Mouse (Mus musculus) ES-E14 (cell line): Measurements from ENCODE around the gene Myl7. TPM values are rescaled to one million over a fixed set of nuclear protein-coding genes. Genes with fewer than 3 reads are reported as not detected.

Experiments used
- DNase-seq: peaks from one replicate; pipeline ENCODE4 v3.0.0-alpha.2; 2013; ENCODE audit warnings: low read depth, low spot score
- H3K27ac ChIP-seq: 2 replicates; pipeline ENCODE4 v1.5.1; 2012; ENCODE audit warnings: low read depth, mild to moderate bottlenecking, low read length, moderate library complexity, mixed read lengths; ENCODE audit not compliant: poor library complexity, insufficient read depth, severe bottlenecking
- H3K36me3 ChIP-seq: 2 replicates; pipeline ENCODE4 v1.6.1; 2012; ENCODE audit warnings: mild to moderate bottlenecking, low read length, moderate library complexity, mixed read lengths; ENCODE audit not compliant: control insufficient read depth, poor library complexity, insufficient read depth, severe bottlenecking
- H3K4me1 ChIP-seq, 2 experiments: fragments of 150-350 bp in 1 of 2; sonication (generic) in 1 of 2; 2 replicates each; pipeline ENCODE4 v1.6.1; 2012; ENCODE audit warnings: low read length in 2 of 2, mild to moderate bottlenecking in 1 of 2, mixed read lengths in 1 of 2; ENCODE audit not compliant: control insufficient read depth in 2 of 2, insufficient read depth in 2 of 2, poor library complexity in 1 of 2
- H3K4me3 ChIP-seq, 2 experiments: fragments of 150-350 bp in 1 of 2; sonication (generic) in 1 of 2; 2 replicates each; pipeline ENCODE4 v1.5.1; 2012; ENCODE audit warnings: low read length in 2 of 2, low read depth in 1 of 2, mild to moderate bottlenecking in 1 of 2, mixed read lengths in 1 of 2; ENCODE audit not compliant: insufficient read depth in 1 of 2, poor library complexity in 1 of 2, severe bottlenecking in 1 of 2
- H3K9ac ChIP-seq: 2 replicates; pipeline ENCODE4 v1.6.1; 2012; ENCODE audit warnings: low read depth, mild to moderate bottlenecking, low read length, mixed read lengths; ENCODE audit not compliant: poor library complexity, insufficient read depth, severe bottlenecking
- H3K9me3 ChIP-seq: fragments of 150-350 bp; sonication (generic); 2 replicates; pipeline ENCODE4 v1.6.1; 2012; ENCODE audit warnings: low read depth, mild to moderate bottlenecking, low read length; ENCODE audit not compliant: control insufficient read depth, insufficient read depth
- CHD2 ChIP-seq: IDR thresholded peaks from 2 replicates; pipeline ENCODE4 v1.6.1; 2014; ENCODE audit warnings: mild to moderate bottlenecking, low read depth, low read length, inconsistent platforms
- HCFC1 ChIP-seq: IDR thresholded peaks from 2 replicates; pipeline ENCODE4 v1.6.1; 2012; ENCODE audit warnings: low read length, inconsistent platforms, borderline replicate concordance; ENCODE audit not compliant: insufficient read depth
- MAFK ChIP-seq: IDR thresholded peaks from 2 replicates; pipeline ENCODE4 v1.6.1; 2014; ENCODE audit warnings: mild to moderate bottlenecking, low read depth, low read length, inconsistent platforms; ENCODE audit not compliant: insufficient read depth
- ZC3H11A ChIP-seq: IDR thresholded peaks from 2 replicates; pipeline ENCODE4 v1.6.1; 2012; ENCODE audit warnings: low read depth, mild to moderate bottlenecking, inconsistent platforms, low read length, borderline replicate concordance
- ZNF384 ChIP-seq: IDR thresholded peaks from 2 replicates; pipeline ENCODE4 v1.6.1; 2012; ENCODE audit warnings: low read depth, low read length, inconsistent platforms
- in situ Hi-C, 2 experiments: fragments of 600-800 bp; cut with MboI; formaldehyde crosslinking; loops; one replicate each; pipeline ENCODE4 v1.15.1; 2025; ENCODE audit warnings: low sequenced_read_pairs in 2 of 2, inconsistent platforms in 1 of 2; ENCODE audit not compliant: unreplicated experiment in 2 of 2
- total RNA-seq: library from RNA; depleted of rRNA; stranded (reverse); fragments of 300-350 nt; gene quantifications from 2 replicates; pipeline ENCODE4 v1.2.3, GENCODE M21; 2012

The Myl7 gene
- total RNA-seq, 1 experiment: 10.4 TPM

DNA sequence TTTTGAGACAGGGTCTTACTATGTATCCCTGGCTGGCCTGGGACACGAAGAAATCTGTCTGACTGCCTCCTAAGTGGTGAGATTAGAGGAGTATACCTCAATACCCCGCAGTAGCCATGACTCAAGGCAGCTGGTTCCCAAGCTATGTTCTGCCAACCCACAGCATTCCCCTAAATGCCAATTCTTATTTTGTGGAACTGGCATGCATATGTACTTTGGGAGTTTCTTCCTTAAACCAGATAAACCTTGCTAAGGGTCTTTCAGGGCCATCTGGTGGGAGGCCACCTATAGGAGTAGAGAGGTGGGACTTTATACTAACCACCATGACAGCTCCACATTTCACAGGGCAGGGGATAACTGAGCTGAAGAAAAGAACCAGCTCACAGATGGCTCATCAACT lies 5.3 kb upstream of the Myl7 start:
- TF ChIP-seq HCFC1: no peak
- no peak for TF ChIP-seq ZNF384
- no peak for TF ChIP-seq MAFK
- TF ChIP-seq CHD2: no peak
- TF ChIP-seq ZC3H11A: no peak
- no peaks in the 10 kb centered on the region for H3K9me3 ChIP-seq
- H3K27ac ChIP-seq: no peak overlapping the region
- no peak overlapping the region for H3K9ac ChIP-seq
- peaks cover 2 to 21% of the 10 kb centered on the region in 2 experiments; a peak in 2 of 4 replicates for H3K4me1 ChIP-seq
- H3K4me3 ChIP-seq: no peak overlapping the region
- H3K36me3 ChIP-seq: no peaks in the 10 kb centered on the region
- in situ Hi-C loops: no loop called here
- no peak for DNase-seq

DNA sequence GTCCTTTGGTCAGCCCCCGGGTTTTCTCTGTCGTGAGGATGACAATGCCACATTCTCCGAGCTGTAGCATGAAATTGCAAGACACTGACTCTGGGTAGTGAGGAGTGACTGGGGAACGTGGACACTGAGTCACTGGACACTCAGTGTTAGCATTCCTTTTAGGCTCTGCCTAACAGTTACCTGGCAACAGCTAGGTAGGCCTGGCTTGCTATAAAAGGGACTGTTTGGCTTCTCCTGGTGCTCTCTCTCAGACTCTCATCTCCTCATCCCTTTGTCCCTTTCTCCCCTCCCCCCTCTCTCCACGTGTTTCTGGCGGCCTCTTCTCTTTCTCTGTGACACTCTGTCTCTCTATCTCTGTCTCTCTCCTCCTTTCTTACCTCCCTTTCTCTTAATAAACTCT lies 3.8 kb upstream of the Myl7 start:
- Histone ChIP-seq H3K9ac (no peak overlapping the region), H3K4me3 (no peak overlapping the region), H3K4me1 (peaks cover 5 to 34% of the 10 kb centered on the region in 2 experiments; a peak in 3 of 4 replicates), H3K27ac (no peak overlapping the region), H3K36me3 (no peaks in the 10 kb centered on the region), H3K9me3 (no peaks in the 10 kb centered on the region)
- no peak for DNase-seq
- TF ChIP-seq ZC3H11A (no peak), MAFK (no peak), ZNF384 (no peak), HCFC1 (no peak), CHD2 (no peak)
- in situ Hi-C loops: no loop called here

DNA sequence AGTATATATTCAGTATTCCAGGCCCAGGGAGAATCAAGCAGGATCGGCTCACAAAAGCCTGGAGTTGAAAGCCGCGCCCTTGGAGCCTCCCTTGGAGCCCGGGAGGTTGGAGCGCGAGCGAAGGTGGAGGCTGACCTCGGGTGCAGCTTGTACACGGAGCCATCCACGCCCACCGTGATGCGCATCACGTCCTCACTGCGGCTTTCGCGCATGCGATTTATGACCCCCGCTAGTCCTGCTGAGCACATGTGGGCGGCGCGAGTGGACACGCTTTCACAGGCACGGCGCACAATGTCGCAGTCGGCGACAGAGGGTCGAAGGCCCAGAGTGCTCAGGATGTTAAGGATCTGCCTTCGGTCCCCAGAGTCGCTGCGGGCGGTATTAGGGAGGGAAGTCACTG lies 3.4 kb upstream of the Myl7 start:
- Histone ChIP-seq H3K27ac (no peak overlapping the region), H3K36me3 (no peaks in the 10 kb centered on the region), H3K9me3 (no peaks in the 10 kb centered on the region), H3K4me3 (peak overlapping the region; percentile 11 to 41; a peak in 3 of 4 replicates), H3K9ac (no peak overlapping the region), H3K4me1 (peaks cover 5 to 36% of the 10 kb centered on the region in 2 experiments; a peak in 3 of 4 replicates)
- TF ChIP-seq CHD2 (no peak), ZNF384 (no peak), ZC3H11A (no peak), HCFC1 (no peak), MAFK (no peak)
- DNase-seq: no peak
- in situ Hi-C loops: no loop called here

DNA sequence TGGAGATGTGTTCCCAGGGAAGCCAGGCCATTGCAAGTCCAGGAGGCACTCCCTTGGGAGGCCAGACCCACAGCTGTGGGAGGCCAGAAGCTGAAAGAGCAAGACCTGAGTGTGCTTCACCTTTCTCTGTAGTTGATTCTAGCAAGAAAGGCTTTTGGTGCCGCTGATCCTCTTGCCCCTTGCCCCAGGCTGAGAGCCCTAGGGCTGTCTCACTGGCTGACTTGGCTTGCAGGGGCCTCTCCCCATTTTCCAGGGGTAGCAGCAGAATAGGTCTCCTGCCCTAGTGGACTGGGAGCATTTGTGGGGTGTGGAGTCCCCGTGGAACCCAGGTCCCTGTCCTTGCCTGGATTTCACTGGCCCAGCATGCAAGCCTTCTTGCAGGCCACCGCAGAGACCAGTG lies 2.7 kb upstream of the Myl7 start:
- Histone ChIP-seq H3K36me3 (no peaks in the 10 kb centered on the region), H3K27ac (no peak overlapping the region), H3K9me3 (no peaks in the 10 kb centered on the region), H3K4me1 (peaks cover 5 to 40% of the 10 kb centered on the region in 2 experiments; a peak in 3 of 4 replicates), H3K4me3 (peak overlapping the region; percentile 11 to 41; a peak in 2 of 4 replicates), H3K9ac (no peak overlapping the region)
- TF ChIP-seq HCFC1 (no peak), CHD2 (no peak), MAFK (no peak), ZNF384 (no peak), ZC3H11A (no peak)
- no peak for DNase-seq
- in situ Hi-C loops: no loop called here

DNA sequence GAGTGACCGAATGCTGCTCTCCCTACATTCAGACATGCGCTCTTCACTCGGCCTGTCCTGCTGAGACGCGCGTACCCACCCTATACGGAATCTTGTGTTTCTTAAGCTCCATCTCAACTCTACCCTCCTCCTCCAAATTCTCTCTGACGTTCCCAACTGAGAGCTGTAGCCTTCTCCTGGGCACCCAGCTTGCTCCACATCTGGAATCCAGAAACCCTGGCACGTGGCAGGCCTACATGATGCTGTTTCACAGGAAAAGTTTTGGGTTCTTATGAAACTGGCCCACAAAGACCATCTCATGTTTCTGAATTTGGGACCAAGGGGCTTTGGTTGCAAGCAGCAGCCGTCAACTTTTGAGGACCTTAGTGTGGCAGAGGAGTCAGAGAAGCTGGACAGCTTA lies 704 bp upstream of the Myl7 start:
- in situ Hi-C loops: no loop called here
- no peaks in the 10 kb centered on the region for H3K36me3 ChIP-seq
- no peak overlapping the region for H3K4me3 ChIP-seq
- no peak overlapping the region for H3K27ac ChIP-seq
- H3K4me1 ChIP-seq: peaks cover 3 to 40% of the 10 kb centered on the region in 2 experiments; a peak in 3 of 4 replicates
- H3K9ac ChIP-seq: no peak overlapping the region
- DNase-seq: no peak
- no peak for TF ChIP-seq ZC3H11A
- no peaks in the 10 kb centered on the region for H3K9me3 ChIP-seq
